ENCODE assay signal across 15 mouse cellular contexts in the genomic region with DNA sequence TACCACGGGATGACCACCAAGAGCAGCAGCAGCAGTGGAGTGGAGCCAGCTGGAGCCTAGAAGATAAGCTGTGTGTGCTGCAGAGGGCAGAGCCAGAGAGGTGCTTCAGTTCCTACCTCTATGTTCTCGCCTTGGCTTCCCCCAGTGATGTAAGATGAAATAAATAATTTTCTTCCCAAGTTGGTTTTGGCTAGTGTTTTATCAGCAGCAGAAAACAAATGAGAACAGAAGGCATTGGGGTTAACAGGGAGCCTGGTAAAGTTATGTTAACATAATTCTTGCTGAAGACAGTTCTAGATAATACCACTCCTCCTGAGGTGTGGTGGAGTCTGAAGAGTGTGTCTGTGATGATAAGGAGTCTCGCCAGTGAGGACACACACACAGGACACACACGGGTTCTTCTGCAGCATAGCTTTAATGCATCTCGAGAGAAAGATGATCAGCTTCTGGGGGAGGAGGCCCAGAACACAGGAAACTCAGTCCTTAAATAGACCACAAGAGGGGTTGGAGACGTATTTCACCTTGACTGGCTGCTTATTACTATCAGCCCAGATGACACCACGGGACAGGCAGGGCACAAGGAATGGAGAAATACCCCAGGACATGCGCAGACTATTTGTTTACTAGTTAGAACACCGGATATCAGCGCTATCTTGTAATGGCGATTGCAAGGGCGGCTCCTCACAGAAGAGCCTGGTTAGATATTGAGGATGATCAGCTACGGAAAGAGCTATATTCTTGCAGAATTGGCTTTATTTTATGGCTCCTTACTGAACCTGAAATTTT. TPM values are rescaled to one million over a fixed set of nuclear protein-coding genes. Genes with fewer than 3 reads are reported as not detected.
"Had no signal": no experiment of that assay in that cellular context is flagged by ENCODE, and none has a peak within 500 bp of the region (broad histone marks: within the 10 kb centered on the region; RNA-seq: fewer than 3 reads in every experiment).

No protein-coding gene starts in this region.

RNA-seq across cellular contexts. Expression of a gene that starts 14.9 kb away (rescaled TPM):
- polyA plus RNA-seq: midbrain, embryonic 12.5 days had no signal

RNA-seq across cellular contexts. Expression of a gene that starts 23.2 kb away (rescaled TPM):
- total RNA-seq: layer of hippocampus, adult 18-20 months; layer of hippocampus, postnatal 14 days; left cerebral cortex, adult 8-10 months; left cerebral cortex, postnatal 14 days; left cerebral cortex, postnatal 4 days had no signal
- polyA plus RNA-seq: kidney, embryonic 16.5 days; limb, embryonic 12.5 days; limb, embryonic 15.5 days; midbrain, embryonic 12.5 days; midbrain, embryonic 15.5 days; neural tube, embryonic 12.5 days; neural tube, embryonic 15.5 days; stomach, embryonic 14.5 days; stomach, postnatal 0 days; thymus, adult 2 months had no signal
